Mouse (Mus musculus) spleen, postnatal 10 days (tissue): ENCODE results near the gene Zranb3.
"Not testable (repeated sequence)": the region's sequence is repeated elsewhere in the genome, so short reads cannot be mapped to it uniquely, and the experiment has no call there.

Experiments
- DNase-seq, 2 experiments: peaks; one replicate each; pipeline ENCODE4 v3.0.0; 2021 to 2022; ENCODE audit warnings: low spot score in 2 of 2

Zranb3 gene

GRCm38 (mm10) chr1:127989876-127990731 lies 112.7 kb downstream of the Zranb3 start:
- DNase-seq, result no peak

- no peak for DNase-seq
Observed at GRCm38 (mm10) chr1:127989387-127989786, 113.5 kb downstream of the Zranb3 start.

GRCm38 (mm10) chr1:127988246-127988645 lies 114.6 kb downstream of the Zranb3 start:
- no peak for DNase-seq

- no peak for DNase-seq
Observed at GRCm38 (mm10) chr1:127985391-127985790, 117.5 kb downstream of the Zranb3 start.

GRCm38 (mm10) chr1:127983274-127983993 lies 119.4 kb downstream of the Zranb3 start:
- no peak for DNase-seq

GRCm38 (mm10) chr1:127982268-127982667 lies 120.6 kb downstream of the Zranb3 start:
- no peak for DNase-seq

GRCm38 (mm10) chr1:127980911-127981559 lies 121.8 kb downstream of the Zranb3 start:
- DNase-seq, result no peak

- DNase-seq, result no peak
Observed at GRCm38 (mm10) chr1:127978125-127978524, 124.7 kb downstream of the Zranb3 start.

- DNase-seq, result no peak
Observed at GRCm38 (mm10) chr1:127976106-127976505, 126.7 kb downstream of the Zranb3 start.

GRCm38 (mm10) chr1:127975676-127976075 lies 127.2 kb downstream of the Zranb3 start:
- DNase-seq, result no peak

GRCm38 (mm10) chr1:127974082-127974481 lies 128.8 kb downstream of the Zranb3 start:
- no peak for DNase-seq

GRCm38 (mm10) chr1:127970870-127971269 lies 132.0 kb downstream of the Zranb3 start:
- no peak for DNase-seq

- DNase-seq, result no peak
Observed at GRCm38 (mm10) chr1:127963326-127963725, 139.5 kb downstream of the Zranb3 start.

GRCm38 (mm10) chr1:127961140-127961539 lies 141.7 kb downstream of the Zranb3 start:
- DNase-seq, result no peak

- DNase-seq, result no peak
Observed at GRCm38 (mm10) chr1:127959312-127959718, 143.5 kb downstream of the Zranb3 start.

- DNase-seq, result no peak
Observed at GRCm38 (mm10) chr1:127958801-127959200, 144.0 kb downstream of the Zranb3 start.

- DNase-seq, result no peak
Observed at GRCm38 (mm10) chr1:127956524-127956923, 146.3 kb downstream of the Zranb3 start.

- no peak for DNase-seq
Observed at GRCm38 (mm10) chr1:127954800-127955199, 148.0 kb downstream of the Zranb3 start.

- not testable (repeated sequence) for DNase-seq
Observed at GRCm38 (mm10) chr1:127954198-127954597, 148.6 kb downstream of the Zranb3 start.

GRCm38 (mm10) chr1:127952276-127952675 lies 150.6 kb downstream of the Zranb3 start:
- DNase-seq, result no peak

- no peak for DNase-seq
Observed at GRCm38 (mm10) chr1:127948748-127949147, 154.1 kb downstream of the Zranb3 start.

- DNase-seq, result no peak
Observed at GRCm38 (mm10) chr1:127946615-127947249, 156.1 kb downstream of the Zranb3 start.
